Mouse (Mus musculus) inflammation-experienced regulatory T-cells, adult 6 months (primary cell): ENCODE measurements around the gene Slc29a1. TPM values are rescaled to one million over a fixed set of nuclear protein-coding genes. Genes with fewer than 3 reads are reported as not detected.

ENCODE experiments used
- ATAC-seq: one replicate; pipeline ENCODE4 v1.8.0; 2017
- polyA plus RNA-seq, 3 experiments: library from polyadenylated mRNA; unstranded; fragments of 100-300 nt; shearing (Covaris generic); gene quantifications; one replicate each; pipeline ENCODE4 v1.2.1; 2017

The Slc29a1 gene
- polyA plus RNA-seq, 3 experiments from 2014 or later = 72.2 to 131 (median 109) TPM

DNA sequence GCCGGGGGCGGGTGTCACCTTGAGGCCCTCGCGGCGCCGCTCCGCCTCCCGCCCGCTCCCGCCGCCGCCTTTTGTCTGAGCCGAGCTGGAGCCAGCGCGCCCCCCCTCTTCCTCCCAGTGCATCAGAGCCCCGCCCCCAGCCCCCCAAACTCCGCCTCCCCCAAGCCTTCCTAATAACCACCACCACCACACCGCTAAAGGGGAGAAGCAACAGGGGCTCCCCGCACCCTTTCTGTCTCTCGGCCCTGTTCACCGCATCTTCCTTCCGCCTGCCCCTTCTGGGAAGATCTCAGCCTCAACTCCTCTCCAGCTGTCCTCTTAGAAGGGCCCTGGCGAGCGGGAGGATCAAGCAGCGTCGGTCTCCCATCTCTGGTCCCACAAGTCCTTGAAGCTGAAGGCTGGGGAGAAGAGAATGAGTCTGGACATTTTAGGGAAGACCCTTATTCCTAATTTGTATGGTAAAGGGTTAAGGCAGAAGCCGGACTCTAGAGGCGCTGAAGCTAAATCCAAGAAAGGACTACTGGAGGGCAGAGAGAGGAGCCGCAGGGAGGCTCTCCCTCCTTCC, 49.7 kb downstream of the Slc29a1 start, which contains the start of gene Tmem151b:
Gene Tmem151b, minus strand, starts transcription at position 61 of the 565 bp plus-strand sequence.
- no peak for ATAC-seq

DNA sequence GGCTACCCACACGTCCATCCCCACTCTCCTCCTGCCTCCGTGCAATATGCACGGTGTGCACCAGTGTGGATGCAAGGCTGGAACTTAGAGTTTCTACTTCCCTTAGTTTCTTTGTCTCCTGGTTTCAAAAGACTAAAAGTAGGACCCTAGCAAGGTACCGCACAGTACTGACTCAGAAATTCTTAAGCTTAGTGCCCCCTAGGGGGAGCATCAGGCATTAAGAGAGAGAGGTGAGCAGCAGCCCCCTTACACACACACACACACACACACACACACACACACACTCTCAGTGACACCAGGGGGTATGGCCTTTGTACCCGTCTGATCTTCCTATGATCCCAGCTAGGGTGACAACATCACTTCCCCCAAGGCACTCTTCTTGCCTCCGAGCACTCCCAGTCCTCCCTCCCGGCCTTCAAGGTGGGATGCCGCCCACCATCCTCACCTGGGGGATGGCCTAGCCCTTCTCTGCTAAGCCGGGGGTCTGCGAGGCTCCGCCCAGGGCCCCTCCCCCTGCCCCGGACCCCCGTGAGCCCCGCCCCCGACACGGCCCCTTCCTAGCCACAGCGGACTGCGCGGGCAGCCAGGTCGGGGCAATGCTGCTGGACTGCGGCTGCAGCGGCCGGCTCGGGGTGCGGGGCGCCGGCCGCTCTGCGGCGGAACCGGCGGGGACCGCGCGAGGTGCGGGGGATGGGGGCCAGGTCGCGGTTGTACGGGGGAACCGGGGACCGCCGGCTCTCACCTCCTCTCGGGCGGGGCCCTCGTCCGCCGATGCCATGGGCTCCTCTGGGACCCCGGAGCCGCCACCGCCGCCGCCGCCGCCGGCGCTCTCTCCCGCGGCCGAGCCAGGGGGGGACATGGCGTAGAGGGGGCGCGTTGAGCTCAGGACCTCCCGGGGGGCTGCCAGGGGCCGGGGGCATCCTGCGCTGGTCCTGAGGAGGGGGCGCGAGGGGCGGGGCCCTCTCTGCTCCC, 50.6 kb downstream of the Slc29a1 start:
- no peak for ATAC-seq

DNA sequence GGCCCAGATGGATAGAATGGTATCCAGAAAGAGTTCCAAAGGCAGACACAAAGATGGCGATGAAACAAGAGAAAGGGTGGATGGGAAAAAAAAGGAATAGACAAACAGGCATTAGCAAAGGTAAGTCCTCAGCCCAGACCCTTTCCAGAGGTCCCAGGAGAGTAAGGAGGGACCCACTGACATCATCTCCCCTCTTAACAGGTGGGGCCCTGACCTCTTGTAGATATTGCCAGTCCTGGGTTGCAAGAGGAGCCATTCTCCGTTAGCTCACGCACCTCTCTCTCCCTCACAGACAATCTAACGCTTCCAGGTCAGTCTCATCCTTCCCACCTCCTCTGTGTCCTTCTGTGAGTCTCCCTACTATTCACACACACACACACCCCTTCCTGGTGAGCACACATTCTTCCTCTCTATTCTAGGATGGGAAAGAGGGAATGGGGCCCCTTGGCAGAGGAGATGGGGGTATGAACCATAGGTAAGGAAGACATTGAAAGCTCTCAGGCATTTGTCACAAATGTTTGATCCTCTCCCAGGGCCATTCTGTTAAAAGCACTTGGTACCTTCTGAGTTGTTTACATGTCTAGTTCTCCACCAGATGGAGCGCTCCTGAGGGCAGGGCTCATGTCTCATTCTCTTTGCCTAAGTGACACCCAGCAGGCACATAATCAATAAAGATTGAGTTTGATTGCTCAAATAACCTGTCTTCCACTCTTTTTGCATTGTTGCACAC, 51.8 kb downstream of the Slc29a1 start:
- ATAC-seq = no peak

DNA sequence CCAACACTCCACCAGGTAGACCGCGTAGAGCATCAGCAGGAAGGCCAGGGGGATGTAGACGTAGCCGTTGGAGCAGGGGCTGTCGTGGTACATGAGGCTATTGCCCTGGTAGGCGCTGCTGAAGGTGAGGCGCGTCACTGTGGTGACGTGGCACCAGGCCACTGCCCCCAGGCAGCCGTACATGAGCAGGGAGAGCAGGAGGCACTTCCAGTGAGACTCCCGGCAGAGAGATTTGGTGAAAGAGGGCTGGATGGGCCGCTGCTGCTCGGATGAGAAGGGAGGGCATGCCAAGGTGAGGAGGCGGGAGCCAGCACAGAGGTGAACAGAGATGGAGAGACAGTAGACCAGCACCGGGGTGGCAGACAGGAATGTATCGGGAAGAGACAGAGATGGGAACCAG, 52.5 kb downstream of the Slc29a1 start:
- no peak for ATAC-seq

DNA sequence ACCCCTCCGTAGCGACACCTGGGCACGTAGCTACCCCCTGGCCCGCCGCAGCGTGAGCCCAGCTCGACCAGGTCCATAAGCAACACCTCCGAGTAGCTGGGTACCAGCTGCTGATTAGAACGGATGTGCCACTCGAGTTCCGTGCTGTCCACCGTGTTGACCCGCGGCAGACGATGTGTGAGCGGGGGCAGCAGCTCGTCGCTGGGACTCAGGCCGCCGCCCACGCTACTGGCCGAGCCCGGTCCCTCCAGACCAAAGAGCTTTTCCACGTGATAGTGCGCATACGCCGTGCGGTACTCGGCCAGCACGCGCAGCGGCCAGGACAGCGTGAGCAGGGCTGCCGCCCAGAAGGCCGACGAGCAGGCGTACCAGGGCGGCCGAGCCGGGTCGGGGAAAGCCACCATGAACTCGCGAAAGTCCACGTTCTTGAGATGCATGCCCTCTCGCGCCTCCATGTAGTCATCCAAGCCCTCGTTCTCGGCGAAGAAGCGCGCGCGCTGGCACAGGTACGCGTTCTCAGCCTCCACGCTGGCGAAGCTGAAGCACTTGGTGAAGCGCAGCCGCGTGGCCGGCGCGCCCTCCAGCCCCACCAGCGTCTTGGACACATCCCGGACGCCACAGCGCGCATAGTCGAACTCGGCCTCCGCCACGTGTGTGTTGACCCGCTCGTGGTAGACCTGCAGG, 54.0 kb downstream of the Slc29a1 start:
- ATAC-seq = no peak

DNA sequence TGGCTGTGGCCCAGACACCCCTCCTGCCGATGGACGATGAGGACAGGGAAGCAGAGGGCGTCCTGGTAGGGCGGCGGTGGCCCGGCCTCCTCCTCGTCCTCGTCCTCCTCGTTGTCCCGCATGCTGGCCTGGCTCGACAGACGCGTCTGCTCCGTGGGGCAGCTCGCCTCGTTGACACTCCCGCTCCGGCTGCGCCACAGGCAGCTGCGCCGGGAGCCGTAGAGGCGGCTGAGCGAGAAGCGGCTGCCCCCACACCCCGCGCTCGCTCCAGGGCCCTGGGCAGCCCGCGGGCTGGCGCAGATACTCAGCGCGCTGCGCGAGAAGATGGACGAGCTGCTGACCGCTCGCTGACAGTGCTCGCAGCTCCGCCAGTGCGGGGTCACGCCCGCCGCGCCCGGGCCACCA, 54.5 kb downstream of the Slc29a1 start:
- ATAC-seq = no peak

DNA sequence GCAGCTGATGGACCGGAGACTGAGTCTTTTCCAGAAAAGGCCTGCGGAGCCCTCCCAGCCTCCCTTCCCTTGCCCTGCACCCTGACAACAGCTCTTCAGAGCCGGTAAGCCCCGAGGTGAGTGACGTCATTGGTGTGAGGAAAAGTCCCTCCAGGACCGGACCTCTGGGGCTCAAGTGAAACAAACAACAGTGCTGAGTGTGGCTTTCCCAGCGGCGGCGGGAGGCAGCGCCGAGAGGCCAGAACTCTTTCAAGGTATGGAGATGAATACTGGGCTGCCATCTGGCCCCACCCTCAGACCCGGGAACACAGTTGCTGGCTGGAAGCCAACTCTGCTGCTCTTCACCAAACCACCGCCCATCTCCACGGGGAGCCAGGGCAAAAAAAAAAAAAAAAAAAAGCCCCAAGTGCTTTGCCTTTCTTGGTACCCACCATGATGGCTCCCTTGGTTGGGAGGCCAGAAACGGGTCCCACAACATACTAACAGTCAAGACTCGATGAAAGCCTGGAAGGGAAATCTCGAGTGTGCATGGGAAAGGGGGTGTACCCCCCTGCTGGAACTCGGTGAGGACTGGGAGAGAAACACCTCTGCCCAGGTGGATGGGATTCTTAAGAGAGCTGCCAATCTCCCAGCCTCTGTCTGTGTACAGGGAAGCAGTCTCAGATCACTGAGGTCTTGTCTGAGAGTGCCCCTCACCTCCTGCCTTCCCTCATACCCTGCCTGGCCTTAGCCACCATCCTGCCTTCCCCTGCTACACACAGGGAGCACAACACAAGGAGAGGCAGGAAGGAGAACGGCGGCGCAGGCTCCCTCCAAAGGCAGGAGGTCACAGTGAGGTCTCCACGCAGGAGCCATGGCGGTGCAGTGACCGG, 55.2 kb downstream of the Slc29a1 start:
- no peak for ATAC-seq

DNA sequence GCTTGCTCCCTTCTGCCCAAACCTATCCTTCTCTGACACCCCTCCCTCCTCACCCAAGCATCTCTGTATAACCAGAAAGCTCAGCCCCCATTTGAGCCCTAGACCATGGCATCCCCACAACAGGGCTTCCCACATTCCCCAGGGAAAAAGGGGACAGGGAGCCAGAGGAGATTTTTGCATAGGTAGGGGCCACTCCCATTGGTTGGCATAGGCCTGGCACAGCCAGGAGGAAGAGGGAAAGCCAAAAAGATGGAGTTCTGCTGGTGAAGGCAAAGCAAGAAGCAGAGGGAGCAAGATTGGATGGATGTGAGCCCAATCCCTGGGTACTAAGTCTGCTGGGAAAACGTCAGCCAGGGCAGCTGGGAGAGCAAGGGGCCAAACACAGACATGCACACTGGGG, 56.3 kb downstream of the Slc29a1 start:
- ATAC-seq = no peak

- ATAC-seq = no peak
Measured at GRCm38 (mm10) chr17:45542705-45543104, 56.7 kb downstream of the Slc29a1 start.

DNA sequence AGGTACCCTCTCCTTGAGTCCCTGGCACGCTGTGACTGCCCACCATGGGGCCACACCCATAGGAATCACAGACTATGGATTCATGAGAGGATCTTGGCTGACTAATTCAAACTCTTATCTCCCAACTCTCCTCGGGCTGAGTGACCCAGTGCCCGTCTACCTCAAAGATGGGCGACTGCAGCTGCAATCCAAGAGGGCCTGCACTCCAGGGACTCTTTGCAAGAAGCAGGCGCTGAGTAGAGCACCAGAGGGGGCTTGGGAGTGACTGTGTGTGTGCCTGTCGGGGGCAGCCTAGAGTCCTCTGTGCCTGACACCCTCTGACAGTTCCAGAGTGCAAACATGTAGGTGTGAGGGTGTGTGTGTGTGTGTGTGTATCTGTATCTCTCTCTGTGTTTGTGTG, 57.3 kb downstream of the Slc29a1 start:
- no peak for ATAC-seq

DNA sequence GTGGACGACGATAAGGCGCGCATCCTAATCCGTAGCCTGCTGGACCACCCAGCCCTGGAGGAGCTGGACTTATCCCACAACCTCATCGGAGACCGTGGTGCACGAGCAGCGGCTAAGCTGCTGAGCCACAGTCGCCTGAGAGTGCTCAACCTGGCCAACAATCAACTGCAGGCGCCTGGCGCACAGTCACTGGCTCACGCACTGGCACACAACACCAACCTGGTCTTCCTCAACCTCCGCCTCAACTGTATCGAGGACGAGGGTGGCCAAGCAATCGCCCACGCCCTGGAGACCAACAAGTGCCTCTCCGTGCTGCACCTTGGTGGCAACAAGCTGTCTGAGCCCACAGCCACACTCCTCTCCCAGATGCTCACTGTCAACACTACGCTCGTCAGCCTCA, 59.7 kb downstream of the Slc29a1 start:
- ATAC-seq = no peak

- no peak for ATAC-seq
Measured at GRCm38 (mm10) chr17:45538394-45538793, 61.0 kb downstream of the Slc29a1 start.

DNA sequence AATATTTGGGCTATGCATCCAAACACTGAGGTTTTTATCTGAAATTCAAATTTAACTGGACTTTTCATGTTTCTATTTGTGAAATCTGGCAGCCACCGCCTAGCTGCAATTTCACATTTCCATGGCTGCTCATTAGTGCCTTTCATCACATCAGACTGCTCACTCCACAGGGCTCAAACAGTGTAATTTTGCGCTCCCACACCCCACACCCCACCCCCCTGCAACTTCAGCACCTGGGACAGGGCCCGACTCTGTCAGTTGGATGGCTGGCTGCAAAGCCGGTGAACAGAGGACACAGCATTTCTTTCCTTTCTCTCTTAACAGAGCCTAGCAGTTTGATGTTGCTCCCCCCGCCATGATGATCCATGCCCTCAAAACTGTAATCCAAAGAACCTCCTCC, 63.1 kb downstream of the Slc29a1 start:
- ATAC-seq = no peak

Other genes with a start within 250 kb of the Slc29a1 start
- gene Cdc5l, start 165.9 kb downstream of the Slc29a1 start, polyA plus RNA-seq = 10 to 100 TPM; 64.4 to 73.0 (median 70.3) TPM
- gene Spats1, start 124.2 kb downstream of the Slc29a1 start, polyA plus RNA-seq = 1 to 10 TPM; 1.3 to 2.0 (median 1.7) TPM
- gene Aars2, start 92.8 kb downstream of the Slc29a1 start, polyA plus RNA-seq = 1 to 10 TPM; 2.2 to 2.7 (median 2.3) TPM
- gene Tcte1, start 76.2 kb downstream of the Slc29a1 start, polyA plus RNA-seq = not detected
- under 1 TPM; 0.12 to 0.63 (median 0.14) TPM for gene Tmem151b, start 49.9 kb downstream of the Slc29a1 start, polyA plus RNA-seq
- gene Nfkbie, start 43.9 kb downstream of the Slc29a1 start, polyA plus RNA-seq = 10 to 100 TPM; 35.1 to 44.1 (median 43.1) TPM
- gene Slc35b2, start 35.7 kb downstream of the Slc29a1 start, polyA plus RNA-seq = 10 to 100 TPM; 30.2 to 38.1 (median 32.6) TPM
- 1,000 to 10,000 TPM in 1 of 3 experiments, 100 to 1,000 TPM in 2; 939 to 1,028 (median 983) TPM for gene Hsp90ab1, start 26.3 kb downstream of the Slc29a1 start, polyA plus RNA-seq
- gene Mymx, start 2.5 kb upstream of the Slc29a1 start, polyA plus RNA-seq = not detected
- gene Capn11, start 59.7 kb upstream of the Slc29a1 start, polyA plus RNA-seq = not detected
- 10 to 100 TPM; 74.5 to 88.1 (median 87.7) TPM for gene Mrpl14, start 86.7 kb upstream of the Slc29a1 start, polyA plus RNA-seq
- 1 to 10 TPM; 2.0 to 2.7 (median 2.4) TPM for gene Tmem63b, start 87.3 kb upstream of the Slc29a1 start, polyA plus RNA-seq
- not detected for gene 1600014C23Rik, start 134.2 kb upstream of the Slc29a1 start, polyA plus RNA-seq